Mouse (Mus musculus) lung, postnatal 0 days (tissue): Measurements from ENCODE around the gene Mrrf. TPM values are rescaled to one million over a fixed set of nuclear protein-coding genes. Genes with fewer than 3 reads are reported as not detected.

Experiments used
- ATAC-seq: fragments of 200-750 bp; cut with Nextera tagmentation; 2 replicates; pipeline ENCODE4 v1.8.0; 2017; ENCODE audit warnings: moderate library complexity
- DNase-seq: peaks from one replicate; pipeline ENCODE4 v3.0.0-alpha.2; 2016; ENCODE audit warnings: low spot score
- H3K27ac ChIP-seq: fragments of 300-500 bp; sonication (generic); 2 replicates; pipeline ENCODE4 v1.5.1; 2014; ENCODE audit warnings: antibody characterized with exemption, mild to moderate bottlenecking, low read length, mixed read lengths
- H3K27me3 ChIP-seq: fragments of 300-500 bp; sonication (generic); replicated peaks from 2 replicates; pipeline ENCODE4 v1.6.1; 2014; ENCODE audit warnings: low read length, mixed read lengths; ENCODE audit not compliant: insufficient read depth
- H3K36me3 ChIP-seq: fragments of 300-500 bp; sonication (generic); 2 replicates; pipeline ENCODE4 v1.6.1; 2014; ENCODE audit warnings: low read length, mixed read lengths; ENCODE audit not compliant: insufficient read depth
- H3K4me1 ChIP-seq: fragments of 300-500 bp; sonication (generic); 2 replicates; pipeline ENCODE4 v1.6.1; 2014; ENCODE audit warnings: antibody characterized with exemption, low read depth, low read length, mixed read lengths; ENCODE audit not compliant: insufficient read depth
- H3K4me2 ChIP-seq: fragments of 300-500 bp; sonication (generic); replicated peaks from 2 replicates; pipeline ENCODE4 v1.6.1; 2014; ENCODE audit warnings: low read depth, mild to moderate bottlenecking, low read length, moderate library complexity, mixed read lengths
- H3K4me3 ChIP-seq: fragments of 300-500 bp; sonication (generic); 2 replicates; pipeline ENCODE4 v1.5.1; 2014; ENCODE audit warnings: low read depth, low read length
- H3K9ac ChIP-seq: fragments of 300-500 bp; sonication (generic); replicated peaks from 2 replicates; pipeline ENCODE4 v1.6.1; 2014; ENCODE audit warnings: low read depth, mild to moderate bottlenecking
- H3K9me3 ChIP-seq: fragments of 300-500 bp; sonication (generic); 2 replicates; pipeline ENCODE4 v1.6.1; 2016; ENCODE audit warnings: low read length, mixed read lengths
- CTCF ChIP-seq: IDR thresholded peaks from 2 replicates; pipeline ENCODE4 v1.5.1; 2016; ENCODE audit warnings: antibody characterized with exemption, mild to moderate bottlenecking
- EP300 ChIP-seq: IDR thresholded peaks from 2 replicates; pipeline ENCODE4 v1.6.1; 2016; ENCODE audit warnings: antibody characterized with exemption, mild to moderate bottlenecking, control low read depth
- WGBS: fragments of 180-500 bp; shearing (Covaris S2); extraction: QIAGEN DNeasy Blood & Tissue Kit; methylation state at CpG from one replicate; pipeline ENCODE4 v1.1.7; 2014; 5-methylcytosine and 5-hydroxymethylcytosine counted together
- polyA plus RNA-seq: library from polyadenylated mRNA; unstranded; fragments of >200 nt; fragmentation: Nextera tagmentation; extraction: Ambion mirVana; gene quantifications from 2 replicates; pipeline ENCODE4 v1.2.1, GENCODE M21; 2015

Mrrf gene
- polyA plus RNA-seq, 1 experiment from 2014 or later, result 24.2 TPM

GRCm38 (mm10) chr2:36216953-36217573 is 80.9 kb downstream of the Mrrf start:
- Histone ChIP-seq H3K4me3 (no peak overlapping the region), H3K36me3 (no peaks in the 10 kb centered on the region), H3K27ac (peak overlapping the region; percentile 80), H3K4me1 (peaks cover 16% of the 10 kb centered on the region; the same call in 1 of the 2 replicates), H3K9ac (no peak overlapping the region), H3K9me3 (no peaks in the 10 kb centered on the region), H3K4me2 (0 out of 2 replicates have a peak overlapping the region, but pooled peaks have one; percentile 22), H3K27me3 (no peaks in the 10 kb centered on the region)
- TF ChIP-seq EP300, result no peak
- no peak for TF ChIP-seq CTCF
- 31% methylated on average over 4 of the region's 4 CpGs for WGBS
- ATAC-seq (peak; percentile 75), DNase-seq (peak; percentile 73)

GRCm38 (mm10) chr2:36217692-36218233 is 81.6 kb downstream of the Mrrf start:
- H3K4me1 ChIP-seq, result peaks cover 16% of the 10 kb centered on the region; the same call in 1 of the 2 replicates
- ATAC-seq (peak; percentile 63), DNase-seq (peak; percentile 73)
- no peak overlapping the region for H3K9ac ChIP-seq
- H3K36me3 ChIP-seq, result no peaks in the 10 kb centered on the region
- peak overlapping the region; percentile 80 for H3K27ac ChIP-seq
- 0 out of 2 replicates have a peak overlapping the region, but pooled peaks have one; percentile 22 for H3K4me2 ChIP-seq
- no peaks in the 10 kb centered on the region for H3K27me3 ChIP-seq
- no peaks in the 10 kb centered on the region for H3K9me3 ChIP-seq
- H3K4me3 ChIP-seq, result no peak overlapping the region
- TF ChIP-seq CTCF (no peak), EP300 (peak; percentile 26; the same call in 1 of the 2 replicates)
- WGBS, result 22% methylated on average over 5 of the region's 5 CpGs

GRCm38 (mm10) chr2:36220106-36220505 is 83.9 kb downstream of the Mrrf start:
- Histone ChIP-seq H3K9ac (no peak overlapping the region), H3K4me3 (no peak overlapping the region), H3K27me3 (no peaks in the 10 kb centered on the region), H3K36me3 (no peaks in the 10 kb centered on the region), H3K4me2 (no peak overlapping the region), H3K27ac (no peak overlapping the region), H3K4me1 (peaks cover 10% of the 10 kb centered on the region; the same call in 1 of the 2 replicates), H3K9me3 (no peaks in the 10 kb centered on the region)
- TF ChIP-seq CTCF, result no peak
- no peak for TF ChIP-seq EP300
- ATAC-seq (no peak), DNase-seq (no peak)
- 85% methylated on average over 8 of the region's 8 CpGs for WGBS

- H3K27ac ChIP-seq, result no peak overlapping the region
- 43% methylated on average over 4 of the region's 4 CpGs for WGBS
- no peak overlapping the region for H3K9ac ChIP-seq
- DNase-seq (peak; percentile 46), ATAC-seq (no peak)
- no peaks in the 10 kb centered on the region for H3K36me3 ChIP-seq
- no peak overlapping the region for H3K4me3 ChIP-seq
- H3K4me2 ChIP-seq, result no peak overlapping the region
- peaks cover 10% of the 10 kb centered on the region; the same call in 1 of the 2 replicates for H3K4me1 ChIP-seq
- H3K9me3 ChIP-seq, result no peaks in the 10 kb centered on the region
- TF ChIP-seq CTCF, result no peak
- no peak for TF ChIP-seq EP300
- no peaks in the 10 kb centered on the region for H3K27me3 ChIP-seq
These were observed 84.7 kb downstream of the Mrrf start for GRCm38 (mm10) chr2:36220891-36221290.

GRCm38 (mm10) chr2:36222168-36222848 is 86.1 kb downstream of the Mrrf start:
- Histone ChIP-seq H3K27ac (no peak overlapping the region), H3K4me2 (no peak overlapping the region), H3K4me3 (no peak overlapping the region), H3K9me3 (no peaks in the 10 kb centered on the region), H3K36me3 (no peaks in the 10 kb centered on the region), H3K27me3 (no peaks in the 10 kb centered on the region), H3K9ac (no peak overlapping the region), H3K4me1 (peaks cover 4% of the 10 kb centered on the region; the same call in 1 of the 2 replicates)
- TF ChIP-seq EP300, result no peak
- no peak for TF ChIP-seq CTCF
- ATAC-seq, result no peak
- 65% methylated on average over 7 of the region's 7 CpGs for WGBS
- DNase-seq, result no peak

GRCm38 (mm10) chr2:36223436-36223835 is 87.2 kb downstream of the Mrrf start:
- Histone ChIP-seq H3K4me2 (no peak overlapping the region), H3K27me3 (no peaks in the 10 kb centered on the region), H3K9me3 (no peaks in the 10 kb centered on the region), H3K9ac (no peak overlapping the region), H3K4me3 (no peak overlapping the region), H3K36me3 (no peaks in the 10 kb centered on the region), H3K4me1 (no peaks in the 10 kb centered on the region), H3K27ac (peak overlapping the region; percentile 16; the same call in 1 of the 2 replicates)
- DNase-seq (no peak), ATAC-seq (no peak)
- no peak for TF ChIP-seq EP300
- no peak for TF ChIP-seq CTCF
